20 mouse cellular contexts compared by ENCODE assay signal in genomic region chr12:82409686-82410472, GRCm38 (mm10).
A peak's percentile ranks its signal among the peaks of the same experiment; 100 is the strongest.
DNase-seq lines count a peak whose midpoint lies in the region; ATAC-seq and TF ChIP-seq lines count a peak whose summit lies in the region.
"Had no signal": no experiment of that assay in that cellular context is flagged by ENCODE, and none has a peak within 500 bp of the region (broad histone marks: within the 10 kb centered on the region; RNA-seq: fewer than 3 reads in every experiment).

No protein-coding gene starts in this region.

- H3K27ac ChIP-seq in forebrain, embryonic 14.5 days (ENCODE audit: low read depth, low read length) = no peak overlapping the region
- no peak overlapping the region for H3K27ac ChIP-seq in forebrain, embryonic 11.5 days (ENCODE audit: low read depth, low read length)
- H3K27ac ChIP-seq in kidney, embryonic 14.5 days (ENCODE audit: low read depth, low read length) = peak overlapping the region; percentile 6; the same call in 1 of the 2 replicates
- peak overlapping the region; percentile 50 for H3K27ac ChIP-seq in lung, embryonic 16.5 days (ENCODE audit: low read length)
- H3K27ac ChIP-seq in stomach, embryonic 16.5 days (ENCODE audit: low read length) = peak overlapping the region; percentile 60
- H3K27ac ChIP-seq: embryonic facial prominence, embryonic 10.5 days; liver, embryonic 13.5 days; neural tube, embryonic 12.5 days had no signal

- H3K4me2 ChIP-seq in forebrain, embryonic 14.5 days (ENCODE audit: low read length) = no peak overlapping the region
- H3K4me2 ChIP-seq in forebrain, embryonic 11.5 days (ENCODE audit: low read depth, low read length, severe bottlenecking) = no peak overlapping the region
- no peak overlapping the region for H3K4me2 ChIP-seq in kidney, embryonic 14.5 days (replicated peaks; ENCODE audit: low read depth, low read length)
- no peak overlapping the region for H3K4me2 ChIP-seq in lung, embryonic 16.5 days (ENCODE audit: low read depth, low read length)
- no peak overlapping the region for H3K4me2 ChIP-seq in stomach, embryonic 16.5 days (ENCODE audit: low read depth, low read length)
- H3K4me2 ChIP-seq: liver, embryonic 13.5 days; neural tube, embryonic 12.5 days had no signal

- no peak overlapping the region for H3K9ac ChIP-seq in forebrain, embryonic 14.5 days (ENCODE audit: low read length)
- H3K9ac ChIP-seq in forebrain, embryonic 11.5 days (ENCODE audit: low read length) = no peak overlapping the region
- H3K9ac ChIP-seq in kidney, embryonic 14.5 days (ENCODE audit: low read depth, low read length) = no peak overlapping the region
- H3K9ac ChIP-seq in lung, embryonic 16.5 days (ENCODE audit: low read length) = no peak overlapping the region
- no peak overlapping the region for H3K9ac ChIP-seq in stomach, embryonic 16.5 days (ENCODE audit: low read length)
- H3K9ac ChIP-seq: liver, embryonic 13.5 days; neural tube, embryonic 12.5 days had no signal

- H3K4me1 ChIP-seq in forebrain, embryonic 14.5 days (ENCODE audit: control insufficient read depth, insufficient read depth, low read length) = peaks cover 2% of the 10 kb centered on the region
- H3K4me1 ChIP-seq in forebrain, embryonic 11.5 days (replicated peaks; ENCODE audit: control insufficient read depth, insufficient read depth, low read length) = no peaks in the 10 kb centered on the region; the same call in 1 of the 2 replicates
- H3K4me1 ChIP-seq in kidney, embryonic 14.5 days (ENCODE audit: control insufficient read depth, insufficient read depth, low read length) = 0 out of 2 replicates have a peak, but pooled peaks cover 3% of the 10 kb centered on the region
- H3K4me1 ChIP-seq in lung, embryonic 16.5 days (replicated peaks; ENCODE audit: control insufficient read depth, insufficient read depth, low read length) = peaks cover 29% of the 10 kb centered on the region
- peaks cover 19% of the 10 kb centered on the region for H3K4me1 ChIP-seq in lung, adult 2 months (ENCODE audit: control insufficient read depth, insufficient read depth, low read length)
- peaks cover 18% of the 10 kb centered on the region for H3K4me1 ChIP-seq in stomach, embryonic 16.5 days (ENCODE audit: control insufficient read depth, insufficient read depth, low read length)

- TF ChIP-seq CTCF in lung, adult 2 months (IDR thresholded peaks at IDR 0.05; ENCODE audit: insufficient read depth, low read length) = no peak

- no peak for ATAC-seq in forebrain, embryonic 14.5 days
- no peak for ATAC-seq in forebrain, embryonic 11.5 days (replicated peaks; ENCODE audit: low FRiP score)
- no peak for ATAC-seq in kidney, embryonic 14.5 days (ENCODE audit: low FRiP score, low TSS enrichment)
- ATAC-seq in lung, embryonic 16.5 days (ENCODE audit: low read depth) = no peak
- no peak; the same call in 1 of the 2 replicates for ATAC-seq in stomach, embryonic 16.5 days (ENCODE audit: insufficient read depth, low FRiP score)
- ATAC-seq: hindbrain, embryonic 16.5 days had no signal

- H3K4me3 ChIP-seq in forebrain, embryonic 14.5 days (ENCODE audit: low read depth, low read length) = no peak overlapping the region
- no peak overlapping the region for H3K4me3 ChIP-seq in forebrain, embryonic 11.5 days (ENCODE audit: low read depth, low read length)
- H3K4me3 ChIP-seq in kidney, embryonic 14.5 days (ENCODE audit: low read length) = no peak overlapping the region
- no peak overlapping the region for H3K4me3 ChIP-seq in lung, embryonic 16.5 days (ENCODE audit: low read length)
- no peak overlapping the region for H3K4me3 ChIP-seq in lung, adult 2 months (replicated peaks; ENCODE audit: extremely low read depth, low read depth, low read length)
- no peak overlapping the region for H3K4me3 ChIP-seq in stomach, embryonic 16.5 days (replicated peaks; ENCODE audit: low read length)
- H3K4me3 ChIP-seq: embryonic facial prominence, embryonic 10.5 days; erythroblast, embryonic 14.5 days; liver, embryonic 13.5 days; neural tube, embryonic 12.5 days had no signal

- 60% methylated on average over 7 of the region's 7 CpGs for WGBS in forebrain, embryonic 14.5 days
- 79% methylated on average over 7 of the region's 7 CpGs for WGBS in forebrain, embryonic 11.5 days
- WGBS in kidney, embryonic 14.5 days = 75% methylated on average over 7 of the region's 7 CpGs
- WGBS in lung, embryonic 16.5 days = 58% methylated on average over 7 of the region's 7 CpGs
- WGBS in lung, adult 2 months = 77% methylated on average over 7 of the region's 7 CpGs
- WGBS in stomach, embryonic 16.5 days = 43% methylated on average over 7 of the region's 7 CpGs

- DNase-seq in forebrain, embryonic 14.5 days (ENCODE audit: low spot score) = peak; percentile 18
- no peak for DNase-seq in forebrain, embryonic 11.5 days (ENCODE audit: low spot score)
- DNase-seq in kidney, postnatal 4 days = no peak
- no peak for DNase-seq in lung, adult 2 months
- DNase-seq in cerebellum, adult 18-20 months = no peak
- DNase-seq: adrenal gland, postnatal 10 days; cerebellum, postnatal 36 days; heart, adult 18-20 months; heart, postnatal 36 days; kidney, postnatal 14 days; liver, embryonic 13.5 days; thymus, postnatal 14 days had no signal

- H3K9me3 ChIP-seq in forebrain, embryonic 14.5 days (replicated peaks; ENCODE audit: control insufficient read depth, low read length) = no peaks in the 10 kb centered on the region
- no peaks in the 10 kb centered on the region for H3K9me3 ChIP-seq in forebrain, embryonic 11.5 days (ENCODE audit: control insufficient read depth, low read length)
- no peaks in the 10 kb centered on the region for H3K9me3 ChIP-seq in kidney, embryonic 14.5 days (ENCODE audit: control insufficient read depth, low read length)
- no peaks in the 10 kb centered on the region for H3K9me3 ChIP-seq in lung, embryonic 16.5 days (ENCODE audit: control insufficient read depth, low read length)
- no peaks in the 10 kb centered on the region for H3K9me3 ChIP-seq in stomach, embryonic 16.5 days (replicated peaks; ENCODE audit: control insufficient read depth, low read length)
- H3K9me3 ChIP-seq: embryonic facial prominence, embryonic 10.5 days; liver, embryonic 13.5 days; neural tube, embryonic 12.5 days had no signal

- TF ChIP-seq POLR2A in lung, adult 2 months (IDR thresholded peaks at IDR 0.05; ENCODE audit: borderline replicate concordance, extremely low read depth, low read depth, low read length) = no peak

- H3K27me3 ChIP-seq in forebrain, embryonic 14.5 days (replicated peaks; ENCODE audit: control insufficient read depth, insufficient read depth, low read length) = no peaks in the 10 kb centered on the region
- no peaks in the 10 kb centered on the region for H3K27me3 ChIP-seq in forebrain, embryonic 11.5 days (ENCODE audit: control insufficient read depth, insufficient read depth, low read length)
- no peaks in the 10 kb centered on the region for H3K27me3 ChIP-seq in kidney, embryonic 14.5 days (ENCODE audit: control insufficient read depth, insufficient read depth, low read length)
- no peaks in the 10 kb centered on the region for H3K27me3 ChIP-seq in lung, embryonic 16.5 days (ENCODE audit: control insufficient read depth, insufficient read depth, low read depth, low read length)
- H3K27me3 ChIP-seq in stomach, embryonic 16.5 days (ENCODE audit: control insufficient read depth, insufficient read depth, low read length) = no peaks in the 10 kb centered on the region
- H3K27me3 ChIP-seq: CH12.LX; liver, embryonic 13.5 days; neural tube, embryonic 12.5 days had no signal

- H3K36me3 ChIP-seq in forebrain, embryonic 14.5 days (ENCODE audit: control insufficient read depth, insufficient read depth, low read length) = no peaks in the 10 kb centered on the region
- no peaks in the 10 kb centered on the region for H3K36me3 ChIP-seq in forebrain, embryonic 11.5 days (ENCODE audit: control insufficient read depth, insufficient read depth, low read length)
- no peaks in the 10 kb centered on the region; the same call in 1 of the 2 replicates for H3K36me3 ChIP-seq in kidney, embryonic 14.5 days (ENCODE audit: control insufficient read depth, insufficient read depth, low read length)
- H3K36me3 ChIP-seq in lung, embryonic 16.5 days (ENCODE audit: control insufficient read depth, insufficient read depth, low read length) = no peaks in the 10 kb centered on the region; the same call in 1 of the 2 replicates
- H3K36me3 ChIP-seq in stomach, embryonic 16.5 days (ENCODE audit: control insufficient read depth, insufficient read depth, low read length) = no peaks in the 10 kb centered on the region
- H3K36me3 ChIP-seq: liver, embryonic 13.5 days had no signal

Comparison
In these comparisons a context has a peak if more than half of its experiments do, and no peak if none do; other contexts are left out.
1. H3K27ac ChIP-seq: peak in kidney, embryonic 14.5 days (single experiment), lung, embryonic 16.5 days (single experiment) and stomach, embryonic 16.5 days (single experiment); none in forebrain, embryonic 14.5 days (single experiment) and forebrain, embryonic 11.5 days (single experiment).